Mouse (Mus musculus) left cerebral cortex, adult 8-10 months (tissue): Measurements from ENCODE around the gene Rps11. TPM values are rescaled to one million over a fixed set of nuclear protein-coding genes. Genes with fewer than 3 reads are reported as not detected.

Source experiments
- DNase-seq, 2 experiments: peaks; one replicate each; pipeline ENCODE4 v3.0.0; 2022; ENCODE audit warnings: low spot score in 2 of 2
- microRNA-seq, 2 experiments: library from miRNA; unstranded; fragments of <30 nt; microRNA quantifications; one replicate each; pipeline ENCODE4 v1.2.0; 2022
- total RNA-seq, 4 experiments: library from RNA; stranded (reverse); gene quantifications; 2 replicates each; pipeline ENCODE4 v1.2.4; 2022

Gene Rps11
- total RNA-seq, 4 experiments from 2014 or later, result 467 to 554 (median 521) TPM

- DNase-seq, result no peak
These were observed 33.8 kb downstream of the Rps11 start for GRCm38 (mm10) chr7:45090251-45090977.

- no peak for DNase-seq
These were observed 35.6 kb downstream of the Rps11 start for GRCm38 (mm10) chr7:45088597-45088996.

GRCm38 (mm10) chr7:45086084-45086483 lies 38.2 kb downstream of the Rps11 start:
- DNase-seq, result no peak

- DNase-seq, result no peak
These were observed 40.8 kb downstream of the Rps11 start for GRCm38 (mm10) chr7:45083300-45083890.

GRCm38 (mm10) chr7:45082401-45083299 lies 41.6 kb downstream of the Rps11 start:
- no peak for DNase-seq

GRCm38 (mm10) chr7:45081016-45081415 lies 43.2 kb downstream of the Rps11 start:
- DNase-seq, result no peak

- peak; percentile 70 to 96 for DNase-seq
These were observed 44.4 kb downstream of the Rps11 start for GRCm38 (mm10) chr7:45079856-45080255.

GRCm38 (mm10) chr7:45078513-45078912 lies 45.7 kb downstream of the Rps11 start:
- no peak for DNase-seq

- DNase-seq, result no peak
These were observed 46.4 kb downstream of the Rps11 start for GRCm38 (mm10) chr7:45077829-45078228.

- no peak for DNase-seq
These were observed 46.9 kb downstream of the Rps11 start for GRCm38 (mm10) chr7:45077322-45077721.

GRCm38 (mm10) chr7:45076501-45076900 lies 47.7 kb downstream of the Rps11 start:
- no peak for DNase-seq

GRCm38 (mm10) chr7:45075405-45075804 lies 48.8 kb downstream of the Rps11 start:
- no peak for DNase-seq

GRCm38 (mm10) chr7:45073949-45074348 lies 50.3 kb downstream of the Rps11 start:
- DNase-seq, result no peak

- DNase-seq, result no peak
These were observed 51.0 kb downstream of the Rps11 start for GRCm38 (mm10) chr7:45073171-45073707.

Small RNA genes lying within 50 kb of the gene (microRNA-seq; reads per million reads assigned to microRNA genes)
- gene Mir150, result 735 to 1,167 reads per million in 2 experiments
- gene Mir5121, result 10.7 to 16.1 reads per million in 2 experiments
- 0.44 to 5.0 reads per million in 2 experiments for gene Mir7055

Other genes starting within 250 kb of the Rps11 start
- gene Med25, start 231.7 kb downstream of the Rps11 start, total RNA-seq, result 10 to 100 TPM; 80.5 to 97.9 (median 88.4) TPM
- 10 to 100 TPM; 21.8 to 28.6 (median 24.0) TPM for gene Fuz, start 228.4 kb downstream of the Rps11 start, total RNA-seq
- gene Ap2a1, start 194.9 kb downstream of the Rps11 start, total RNA-seq, result 100 to 1,000 TPM; 312 to 359 (median 323) TPM
- gene Tsks, start 181.2 kb downstream of the Rps11 start, total RNA-seq, result 1 to 10 TPM; 2.0 to 2.5 (median 2.2) TPM
- 100 to 1,000 TPM in 1 of 4 experiments, 10 to 100 TPM in 3; 95.5 to 101 (median 98.3) TPM for gene Cpt1c, start 149.6 kb downstream of the Rps11 start, total RNA-seq
- 100 to 1,000 TPM; 153 to 178 (median 175) TPM for gene Prmt1, start 137.9 kb downstream of the Rps11 start, total RNA-seq
- 10 to 100 TPM; 23.6 to 42.1 (median 32.8) TPM for gene Irf3, start 126.8 kb downstream of the Rps11 start, total RNA-seq
- 1 to 10 TPM; 2.3 to 5.1 (median 2.8) TPM for gene Bcl2l12, start 125.7 kb downstream of the Rps11 start, total RNA-seq
- gene Scaf1, start 108.1 kb downstream of the Rps11 start, total RNA-seq, result 100 to 1,000 TPM; 164 to 171 (median 170) TPM
- 10 to 100 TPM; 13.7 to 18.8 (median 14.7) TPM for gene Rras, start 106.5 kb downstream of the Rps11 start, total RNA-seq
- gene Prr12, start 71.6 kb downstream of the Rps11 start, total RNA-seq, result 10 to 100 TPM; 68.5 to 73.4 (median 71.5) TPM
- gene Nosip, start 62.0 kb downstream of the Rps11 start, total RNA-seq, result 10 to 100 TPM; 50.2 to 61.0 (median 57.9) TPM
- gene Prrg2, start 61.8 kb downstream of the Rps11 start, total RNA-seq, result 10 to 100 TPM in 1 of 4 experiments, 1 to 10 TPM in 3; 6.7 to 11.5 (median 8.2) TPM
- 1 to 10 TPM; 5.7 to 8.3 (median 5.9) TPM for gene Rcn3, start 32.2 kb downstream of the Rps11 start, total RNA-seq
- 10 to 100 TPM; 18.6 to 21.9 (median 19.9) TPM for gene Fcgrt, start 20.6 kb downstream of the Rps11 start, total RNA-seq
- gene Rpl13a, start 4.3 kb upstream of the Rps11 start, total RNA-seq, result 100 to 1,000 TPM; 804 to 903 (median 864) TPM
- gene Gm45713, start 11.8 kb upstream of the Rps11 start, total RNA-seq, result not detected
- gene Flt3l, start 12.0 kb upstream of the Rps11 start, total RNA-seq, result 1 to 10 TPM; 6.5 to 8.2 (median 7.5) TPM
- 10 to 100 TPM; 41.4 to 49.3 (median 45.2) TPM for gene Pih1d1, start 29.9 kb upstream of the Rps11 start, total RNA-seq
- 10 to 100 TPM; 17.9 to 20.9 (median 19.8) TPM for gene Aldh16a1, start 30.1 kb upstream of the Rps11 start, total RNA-seq
- gene Slc17a7, start 39.5 kb upstream of the Rps11 start, total RNA-seq, result 1,000 to 10,000 TPM; 1,001 to 1,087 (median 1,026) TPM
- under 1 TPM in 1 of 4 experiments, not detected in 3; 0.34 TPM for gene Gfy, start 55.1 kb upstream of the Rps11 start, total RNA-seq
- under 1 TPM in 1 of 4 experiments, not detected in 3; 0.80 TPM for gene Pth2, start 56.6 kb upstream of the Rps11 start, total RNA-seq
- 1 to 10 TPM; 4.3 to 6.4 (median 5.4) TPM for gene Ccdc155, start 80.5 kb upstream of the Rps11 start, total RNA-seq
- gene Dkkl1, start 87.7 kb upstream of the Rps11 start, total RNA-seq, result 10 to 100 TPM; 23.1 to 31.5 (median 26.8) TPM
- 1 to 10 TPM; 2.0 to 5.1 (median 3.0) TPM for gene Tead2, start 91.3 kb upstream of the Rps11 start, total RNA-seq
- gene Cd37, start 114.7 kb upstream of the Rps11 start, total RNA-seq, result 10 to 100 TPM in 2 of 4 experiments, 1 to 10 TPM in 2; 5.0 to 18.9 (median 11.9) TPM
- 1 to 10 TPM; 1.6 to 2.6 (median 2.1) TPM for gene Slc6a16, start 116.6 kb upstream of the Rps11 start, total RNA-seq
- gene Slc6a21, start 153.1 kb upstream of the Rps11 start, total RNA-seq, result under 1 TPM in 3 of 4 experiments, not detected in 1; 0.19 to 0.55 (median 0.34) TPM
- 10 to 100 TPM; 23.9 to 27.8 (median 25.1) TPM for gene Trpm4, start 209.3 kb upstream of the Rps11 start, total RNA-seq
- 1 to 10 TPM in 1 of 4 experiments, under 1 TPM in 3; 0.26 to 1.1 (median 0.78) TPM for gene Hrc, start 210.9 kb upstream of the Rps11 start, total RNA-seq
- gene Ppfia3, start 242.6 kb upstream of the Rps11 start, total RNA-seq, result 100 to 1,000 TPM; 137 to 162 (median 150) TPM
- gene Lin7b, start 246.1 kb upstream of the Rps11 start, total RNA-seq, result 100 to 1,000 TPM; 139 to 172 (median 159) TPM